Mouse (Mus musculus): ENCODE results near the gene Pwwp2a.

Gene Pwwp2a

DNA sequence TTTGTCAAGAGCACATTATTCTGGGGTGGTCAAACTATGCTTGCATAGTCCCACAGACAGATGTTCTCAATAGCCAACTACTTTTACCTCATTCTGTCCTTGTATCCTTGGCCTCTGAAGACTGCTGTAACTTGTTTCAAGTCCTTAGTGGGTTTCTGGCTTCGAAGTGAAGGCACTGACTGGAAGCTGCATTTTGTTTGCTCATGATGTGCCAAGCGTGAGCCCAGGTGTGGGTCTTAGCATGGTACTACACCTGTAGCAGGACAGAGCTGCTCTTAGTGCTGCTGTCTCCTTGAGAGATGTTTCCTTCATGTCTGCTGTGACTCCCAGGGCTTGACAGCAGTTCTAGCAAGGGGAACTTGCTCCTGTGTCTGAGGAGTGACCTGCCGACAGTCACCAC is 41.6 kb downstream of the Pwwp2a start:
- DNase-seq (ENCODE audit: low spot score), result no peak

DNA sequence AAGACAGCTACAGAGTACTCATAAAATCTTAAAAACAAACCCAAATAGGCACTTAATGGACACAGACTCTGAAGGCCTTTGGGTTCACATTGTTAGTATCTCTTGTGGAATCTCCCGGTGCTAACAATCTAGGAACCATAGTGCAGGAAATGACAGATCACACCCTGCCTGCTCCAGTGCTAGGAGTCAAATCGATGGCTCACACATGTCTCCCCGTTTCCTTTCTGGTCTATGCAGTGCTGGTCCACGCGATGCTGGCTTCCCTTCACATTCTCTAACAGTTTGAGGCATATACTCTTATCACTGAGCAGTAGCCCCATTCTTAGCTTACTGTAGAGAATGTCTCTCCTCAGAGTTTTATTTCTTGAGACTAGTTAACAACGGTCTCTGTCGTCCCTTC is 46.0 kb downstream of the Pwwp2a start:
- DNase-seq (ENCODE audit: low spot score), result no peak

DNA sequence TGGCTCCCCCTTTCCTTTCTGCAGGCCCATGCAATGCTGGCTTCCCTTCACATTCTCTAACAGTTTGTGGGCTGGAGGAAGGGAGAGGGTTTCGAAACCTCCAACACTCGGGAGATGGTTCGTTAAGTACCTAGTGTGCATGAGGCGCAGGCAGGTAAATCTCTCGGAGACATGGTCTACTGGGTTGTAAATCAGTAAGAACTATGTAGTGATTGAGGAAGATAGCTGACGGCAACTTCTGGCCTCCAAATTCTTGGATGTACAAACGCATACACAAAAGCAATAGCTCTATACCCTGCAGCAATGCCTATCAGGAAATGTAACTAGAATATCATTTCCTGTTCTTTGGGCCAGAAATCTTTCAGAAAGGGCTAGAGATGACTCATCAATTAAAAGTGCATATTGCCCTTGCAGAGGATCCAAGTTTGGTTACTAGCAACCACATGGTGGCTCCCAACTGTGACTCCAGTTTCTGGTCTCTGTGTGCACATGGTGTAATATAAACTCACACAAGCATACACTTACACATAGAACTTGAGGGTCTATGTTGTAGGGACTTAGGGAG is 47.0 kb downstream of the Pwwp2a start:
- DNase-seq (ENCODE audit: low spot score), result no peak

DNA sequence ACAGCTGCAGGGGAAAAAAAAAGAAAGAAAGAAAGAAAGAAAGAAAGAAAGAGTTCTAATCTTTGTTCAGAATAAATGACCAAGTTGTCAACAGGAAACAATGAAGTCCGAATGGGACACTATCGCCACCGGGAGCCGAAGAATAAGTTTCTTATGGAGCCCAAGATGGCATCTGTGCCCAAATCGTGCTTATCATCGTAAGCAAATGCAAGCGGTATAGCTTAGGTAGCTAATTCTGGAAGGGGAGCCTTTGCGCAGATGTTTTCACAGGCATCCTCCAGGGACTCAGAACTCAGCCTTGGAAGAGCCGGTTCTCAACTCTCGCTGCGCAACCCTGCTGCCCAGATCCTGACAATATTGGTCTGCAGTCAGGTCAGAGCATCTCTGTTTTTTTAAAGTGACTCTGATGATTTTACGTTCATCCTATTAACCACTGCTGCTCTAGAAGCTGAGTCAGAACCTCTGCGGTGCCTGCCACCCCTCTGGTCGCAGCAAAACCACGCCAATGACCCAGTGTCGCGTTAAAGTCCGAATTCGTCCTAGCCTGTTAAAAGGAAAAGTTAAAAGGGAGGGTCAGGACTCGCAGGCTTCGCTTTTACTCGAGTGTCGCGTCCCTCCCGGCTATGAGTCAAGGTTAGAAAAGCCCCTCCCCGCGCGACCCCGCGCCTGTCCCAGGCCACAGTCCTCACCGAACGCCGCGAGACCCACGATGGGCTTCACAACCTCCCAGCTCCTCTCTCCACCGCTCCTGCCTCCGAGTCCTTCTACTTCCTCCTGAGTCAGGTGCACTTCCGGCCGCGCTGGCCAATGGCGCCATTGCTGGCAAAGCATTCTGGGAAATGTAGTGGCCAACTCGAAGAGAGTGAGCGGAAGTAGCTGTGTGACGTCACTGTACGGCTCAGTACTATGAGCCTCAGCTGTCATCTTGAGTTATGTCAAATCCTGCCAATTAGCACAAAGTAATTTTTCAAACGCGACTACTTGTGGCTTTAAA is 65.7 kb downstream of the Pwwp2a start, which contains the start of gene Ttc1:
Ttc1 (minus strand) TSS at position 776 of the 994 bp plus-strand sequence.
- DNase-seq (ENCODE audit: low spot score), result peak; percentile 77

DNA sequence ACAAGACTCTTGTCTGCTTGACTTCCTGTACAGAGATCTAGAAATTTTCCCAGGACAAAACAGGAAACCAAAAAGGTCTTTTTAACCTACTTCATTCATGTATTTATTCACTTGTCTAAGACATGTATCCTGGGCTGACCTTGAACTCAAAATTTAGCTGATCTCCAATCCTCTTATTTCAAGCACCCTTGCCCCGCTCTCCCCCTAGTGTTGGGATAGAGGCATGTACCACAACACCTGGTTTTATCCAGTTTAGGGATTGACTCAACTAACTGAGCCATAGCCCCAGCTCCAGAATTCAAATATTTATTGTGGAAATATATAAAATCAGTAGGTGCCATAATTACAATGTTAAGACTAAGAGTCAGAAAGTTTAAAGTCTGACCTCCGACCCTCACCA is 69.7 kb downstream of the Pwwp2a start:
- DNase-seq (ENCODE audit: low spot score), result no peak

GRCm38 (mm10) chr11:43754568-43754967 is 72.8 kb downstream of the Pwwp2a start:
- no peak for DNase-seq (ENCODE audit: low spot score)

GRCm38 (mm10) chr11:43755411-43755810 is 73.6 kb downstream of the Pwwp2a start:
- no peak for DNase-seq (ENCODE audit: low spot score)

- DNase-seq (ENCODE audit: low spot score), result no peak
Measured at GRCm38 (mm10) chr11:43758436-43758835, 76.6 kb downstream of the Pwwp2a start.

- peak; percentile 27 for DNase-seq (ENCODE audit: low spot score)
Measured at GRCm38 (mm10) chr11:43766922-43767648, 85.3 kb downstream of the Pwwp2a start.

- DNase-seq (ENCODE audit: low spot score), result no peak
Measured at GRCm38 (mm10) chr11:43767749-43768148, 86.0 kb downstream of the Pwwp2a start.

GRCm38 (mm10) chr11:43770110-43770509 is 88.3 kb downstream of the Pwwp2a start:
- DNase-seq (ENCODE audit: low spot score), result no peak
